Mouse (Mus musculus): ENCODE results near the gene Lyve1. TPM values are rescaled to one million over a fixed set of nuclear protein-coding genes. Genes with fewer than 3 reads are reported as not detected.
"Not testable (repeated sequence)": the region's sequence is repeated elsewhere in the genome, so short reads cannot be mapped to it uniquely, and the experiment has no call there.

Gene Lyve1
- total RNA-seq (2021), result 10 to 100 TPM; 28.5 to 32.2 TPM
- long read RNA-seq, experiment 1, transcript Lyve1-201 (6 exons, 2,893 nt), result major isoform, 8 of 15 reads
- long read RNA-seq, experiment 1, partial matches to known transcripts, result 6 of 15 reads
- long read RNA-seq, experiment 1, other reads (novel, unspliced or antisense), result 1 of 15 reads
- long read RNA-seq, experiment 2, transcript Lyve1-201 (6 exons, 2,893 nt), result major isoform, 12 of 14 reads
- long read RNA-seq, experiment 2, partial matches to known transcripts, result 1 of 14 reads
- long read RNA-seq, experiment 2, other reads (novel, unspliced or antisense), result 1 of 14 reads

DNA sequence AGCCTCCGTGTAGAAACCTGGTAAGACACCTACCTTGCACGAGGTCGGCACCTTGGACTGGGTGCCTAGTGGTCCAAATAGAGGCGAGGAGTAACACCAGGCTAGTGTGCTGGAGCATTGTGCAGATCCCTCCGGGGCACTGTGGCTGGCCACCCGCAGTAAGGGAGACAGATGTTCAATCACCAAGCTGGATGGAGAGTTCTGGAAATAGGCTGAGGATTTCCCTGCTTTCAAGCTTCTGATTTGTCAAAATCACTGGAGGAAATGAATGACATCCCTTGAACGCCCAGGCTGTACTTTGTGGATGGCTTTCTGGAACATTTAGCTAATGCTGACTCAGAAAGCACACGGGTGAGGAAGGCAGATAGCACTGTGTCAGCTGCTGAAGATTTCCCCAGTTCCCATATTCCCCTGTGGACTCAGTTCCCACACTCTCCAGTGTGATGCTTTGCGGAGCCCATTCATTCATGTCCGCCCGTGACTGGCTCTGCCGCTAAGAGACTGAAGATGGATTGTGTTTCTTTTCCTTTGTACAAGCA is at the start of gene Lyve1:
Lyve1 (minus strand) TSS at position 489 of the 539 bp plus-strand sequence.
- DNase-seq (ENCODE audit: low spot score in 2 of 2), result no peak

DNA sequence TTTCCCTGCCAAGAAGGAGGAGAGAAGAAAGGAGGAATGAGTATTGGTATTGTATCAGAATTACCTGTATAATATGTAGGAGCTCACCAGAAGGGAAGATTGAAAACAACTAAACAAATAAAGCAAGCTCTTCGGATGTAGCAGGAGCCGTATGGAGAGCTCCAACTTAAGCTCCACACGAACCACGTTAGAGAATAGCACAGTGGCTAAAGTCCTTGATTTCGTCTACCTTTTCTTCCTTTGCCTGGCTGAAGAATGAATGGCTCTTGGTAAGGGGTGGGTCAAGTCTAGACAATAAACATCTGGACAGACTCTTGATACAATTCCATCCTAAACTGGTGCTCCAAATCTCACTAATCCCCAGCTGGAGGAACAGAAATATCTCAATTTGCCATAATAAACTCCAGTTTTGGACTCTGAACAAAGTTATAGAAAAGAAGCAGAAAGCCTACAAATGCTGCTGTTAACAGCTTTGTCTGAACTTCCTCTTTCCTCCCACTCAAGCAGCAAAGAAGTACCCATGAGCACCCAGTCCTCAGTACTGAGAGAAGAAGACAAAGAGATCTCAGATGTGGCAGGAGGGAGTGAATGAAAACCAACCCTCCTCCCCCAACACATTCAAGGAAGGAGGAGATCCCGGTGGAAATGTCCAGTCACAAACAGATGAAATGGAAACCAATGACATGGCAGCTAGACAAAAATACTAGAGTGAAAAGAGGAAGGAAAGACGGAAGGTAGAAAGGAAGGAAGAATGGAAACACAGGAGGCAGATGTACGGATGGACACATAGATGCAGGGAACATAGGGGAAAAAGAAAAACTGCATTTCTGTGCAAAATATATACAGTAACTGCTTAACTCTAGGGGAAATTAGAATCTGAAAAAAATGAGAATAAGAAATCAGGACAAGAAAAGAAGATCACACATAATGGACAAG is 45.4 kb upstream of the Lyve1 start:
- DNase-seq (ENCODE audit: low spot score in 2 of 2), result no peak

DNA sequence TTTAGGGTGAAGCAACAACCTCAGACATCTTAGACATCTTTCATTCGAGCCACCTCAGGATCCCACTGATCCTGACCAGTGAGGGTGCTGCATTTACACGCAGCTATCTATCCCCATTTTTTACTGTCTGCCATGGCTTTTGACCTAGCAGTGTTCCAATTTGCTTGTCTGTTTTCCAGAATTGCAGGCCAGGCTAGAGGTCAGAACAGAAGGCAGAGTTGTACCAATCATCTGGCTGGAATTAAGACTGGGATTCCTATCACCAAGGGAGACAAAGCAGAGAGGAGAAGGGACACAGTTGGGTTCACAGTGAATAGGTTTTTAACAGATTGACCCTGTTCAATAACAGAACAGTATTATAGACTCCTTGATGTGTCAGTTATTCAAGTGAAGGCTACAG is 43.5 kb upstream of the Lyve1 start:
- no peak for DNase-seq (ENCODE audit: low spot score in 2 of 2)

DNA sequence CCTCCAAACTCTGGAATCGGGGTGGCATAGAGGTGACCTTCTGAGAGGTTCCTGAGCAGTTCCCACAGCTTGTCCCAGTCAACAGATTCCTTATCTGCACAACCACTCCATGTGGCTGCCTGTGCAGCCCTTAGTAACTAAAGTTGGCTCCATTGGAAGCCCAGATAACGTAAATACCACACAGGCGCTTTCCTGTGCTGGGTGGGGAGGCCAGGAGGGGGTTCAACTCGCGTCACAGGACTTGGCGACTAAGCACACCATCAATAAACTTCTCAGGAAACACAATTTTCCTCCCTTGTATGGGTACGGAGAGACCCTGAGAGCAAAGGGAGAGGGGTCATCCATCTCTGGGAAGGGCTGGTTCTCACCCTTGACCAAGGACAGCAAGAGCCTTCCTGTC is 40.2 kb upstream of the Lyve1 start:
- no peak for DNase-seq (ENCODE audit: low spot score in 2 of 2)

DNA sequence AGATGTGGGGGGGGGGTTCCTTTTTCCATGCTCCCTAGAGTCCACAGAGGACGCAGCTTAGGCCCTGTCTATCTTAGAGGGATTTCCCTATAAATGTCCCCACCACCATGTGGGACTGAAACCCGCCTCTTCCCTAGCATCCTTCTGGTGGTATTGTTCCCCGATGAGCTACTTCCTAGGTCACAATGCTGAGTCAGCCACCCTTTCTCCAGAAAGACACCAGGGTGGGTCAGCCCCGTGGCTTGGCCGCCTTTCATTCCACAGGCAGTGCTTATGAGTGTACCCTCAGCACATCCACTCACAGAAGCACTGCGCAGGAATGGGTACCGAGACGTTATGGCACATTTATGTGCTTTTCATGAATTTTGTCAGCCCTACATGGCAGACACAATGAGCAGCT is 34.2 kb upstream of the Lyve1 start:
- no peak for DNase-seq (ENCODE audit: low spot score in 2 of 2)

DNA sequence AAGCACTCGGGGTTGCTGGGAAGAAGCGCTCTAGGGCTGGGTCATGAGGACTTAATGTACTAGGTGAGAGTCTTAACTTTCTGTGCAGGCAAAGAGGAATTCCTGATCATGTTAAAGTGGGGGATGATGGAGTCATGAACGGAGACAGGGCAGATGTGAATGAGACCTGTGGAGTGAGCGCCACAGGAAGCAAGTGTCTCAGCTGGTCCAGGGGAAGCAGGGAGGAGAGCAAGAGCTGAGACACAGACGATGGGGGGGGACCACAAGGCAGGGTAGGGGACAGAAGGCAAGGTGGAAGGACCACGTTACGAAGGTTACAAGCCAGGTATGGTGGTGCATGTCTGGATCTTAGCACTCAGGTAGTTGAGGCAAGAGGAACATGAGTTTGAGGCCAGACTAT is 33.4 kb upstream of the Lyve1 start:
- no peak for DNase-seq (ENCODE audit: low spot score in 2 of 2)

DNA sequence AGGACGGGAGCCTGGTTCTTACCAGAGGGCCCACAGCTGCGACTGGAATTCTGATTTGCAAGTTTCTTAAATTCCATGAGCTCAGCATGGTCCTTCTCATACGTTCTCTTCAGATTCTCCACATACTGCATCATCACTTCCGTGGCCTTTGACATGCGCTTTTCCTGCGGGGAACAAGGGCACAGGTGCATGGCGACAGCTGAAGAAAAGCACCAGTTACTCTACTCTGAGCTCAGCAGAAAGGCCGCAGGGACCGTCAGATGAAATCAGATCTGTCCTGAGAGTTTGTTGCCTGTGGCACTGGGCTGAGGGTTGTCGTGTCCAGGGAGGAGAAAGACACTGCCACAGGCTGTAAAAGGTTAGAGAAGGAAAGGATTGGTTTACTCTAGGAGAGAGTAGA is 32.7 kb upstream of the Lyve1 start:
- not testable (repeated sequence) for DNase-seq (ENCODE audit: low spot score in 2 of 2)

DNA sequence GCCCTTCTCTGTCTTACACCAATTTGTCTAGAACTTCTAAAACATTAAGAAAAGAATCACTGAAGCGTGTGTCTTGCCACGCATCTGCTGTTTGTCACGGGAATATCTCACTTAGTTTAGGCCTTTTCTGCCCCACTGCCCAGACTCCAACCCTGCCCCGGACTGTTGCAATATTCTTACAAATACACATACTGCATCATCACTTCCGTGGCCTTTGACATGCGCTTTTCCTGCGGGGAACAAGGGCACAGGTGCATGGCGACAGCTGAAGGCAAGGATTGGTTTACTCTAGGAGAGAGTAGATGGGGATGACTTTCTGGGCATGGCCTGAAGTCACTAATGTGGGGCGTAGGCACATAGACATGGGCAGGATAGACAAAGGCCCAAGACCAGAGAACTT is 31.6 kb upstream of the Lyve1 start:
- no peak for DNase-seq (ENCODE audit: low spot score in 2 of 2)

DNA sequence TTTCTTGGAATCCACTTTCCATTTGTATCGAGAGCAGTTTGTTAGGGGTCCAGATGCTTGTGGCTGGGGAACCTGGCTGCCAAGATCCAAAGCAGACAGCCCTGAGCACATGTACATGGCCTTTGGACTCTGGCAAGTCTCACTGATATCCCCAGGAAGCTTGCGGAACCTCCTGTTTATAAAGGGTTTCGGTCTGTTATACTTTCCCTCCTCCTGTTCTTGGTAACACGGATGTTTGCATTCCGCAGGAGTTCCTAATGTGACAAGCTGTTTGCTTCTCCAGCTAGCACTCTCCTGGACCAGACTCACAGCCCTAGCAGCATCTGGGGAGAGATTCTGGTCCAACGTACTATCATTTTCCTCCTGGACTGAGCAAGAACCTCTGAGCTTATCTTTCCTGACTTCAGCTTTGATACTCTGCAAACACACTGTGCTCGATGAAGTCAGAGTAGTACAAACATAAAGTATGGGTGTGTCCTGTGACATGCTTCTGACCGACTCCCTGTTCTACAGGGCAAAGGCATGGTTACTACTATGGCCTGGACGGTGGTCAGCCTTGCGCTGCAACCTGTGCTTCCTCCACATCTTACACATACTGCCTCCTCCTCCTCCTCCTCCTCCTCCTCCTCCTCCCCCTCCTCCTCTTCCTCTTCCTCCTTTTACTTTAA is 31.0 kb upstream of the Lyve1 start:
- no peak for DNase-seq (ENCODE audit: low spot score in 2 of 2)

DNA sequence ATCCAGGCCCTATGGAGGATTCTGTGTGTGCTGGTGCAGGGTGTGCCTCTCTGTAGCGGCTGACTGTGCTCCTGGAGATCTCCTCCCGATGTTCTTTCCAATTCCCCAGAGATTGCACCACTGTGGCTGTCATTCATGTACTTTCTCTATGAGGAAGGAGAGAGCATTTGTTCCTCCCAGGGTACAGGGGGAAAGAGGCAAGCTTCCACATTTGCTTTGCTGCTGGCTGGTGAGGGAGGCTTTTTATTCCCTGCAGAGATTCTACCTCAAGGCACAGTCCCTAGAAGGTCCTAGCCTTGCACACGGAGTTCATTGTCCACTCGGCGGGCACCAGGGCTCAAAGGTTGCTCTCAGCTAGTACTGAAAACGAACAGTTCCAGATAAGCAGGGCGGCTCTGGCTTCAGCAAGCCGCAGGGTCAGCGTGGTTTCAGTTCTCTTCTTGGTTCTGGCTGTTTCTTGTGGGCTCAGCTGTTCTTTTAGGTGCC is 28.5 kb upstream of the Lyve1 start:
- DNase-seq (ENCODE audit: low spot score in 2 of 2), result no peak

DNA sequence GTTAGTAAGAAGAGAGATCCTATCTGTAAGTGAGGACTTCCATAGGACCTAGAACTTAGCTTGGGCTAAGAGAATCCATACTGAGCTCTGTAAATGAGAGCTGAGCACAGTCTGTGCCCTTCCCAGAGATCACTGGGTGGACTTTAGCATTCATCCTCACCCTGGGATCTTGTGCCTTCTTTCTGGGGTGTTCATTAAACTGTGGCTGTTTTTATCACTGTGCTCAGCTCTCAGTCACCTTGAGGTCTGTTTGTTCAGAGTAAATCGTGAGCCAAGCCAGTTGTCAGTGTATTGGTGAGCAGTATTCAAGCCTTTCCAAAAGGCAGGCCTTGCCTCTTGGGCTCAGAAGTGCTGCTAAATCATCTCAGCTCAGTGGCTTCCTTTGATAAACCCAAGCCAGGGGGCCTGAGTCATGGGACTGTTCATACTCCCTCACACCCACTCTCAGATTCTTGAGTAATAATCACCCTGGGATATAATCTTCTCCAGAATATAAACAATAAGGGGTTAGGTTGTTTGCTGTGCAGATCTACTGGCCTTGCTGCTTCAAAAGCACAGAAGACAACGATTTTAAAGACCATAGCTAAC is 18.8 kb upstream of the Lyve1 start:
- DNase-seq (ENCODE audit: low spot score in 2 of 2), result no peak

DNA sequence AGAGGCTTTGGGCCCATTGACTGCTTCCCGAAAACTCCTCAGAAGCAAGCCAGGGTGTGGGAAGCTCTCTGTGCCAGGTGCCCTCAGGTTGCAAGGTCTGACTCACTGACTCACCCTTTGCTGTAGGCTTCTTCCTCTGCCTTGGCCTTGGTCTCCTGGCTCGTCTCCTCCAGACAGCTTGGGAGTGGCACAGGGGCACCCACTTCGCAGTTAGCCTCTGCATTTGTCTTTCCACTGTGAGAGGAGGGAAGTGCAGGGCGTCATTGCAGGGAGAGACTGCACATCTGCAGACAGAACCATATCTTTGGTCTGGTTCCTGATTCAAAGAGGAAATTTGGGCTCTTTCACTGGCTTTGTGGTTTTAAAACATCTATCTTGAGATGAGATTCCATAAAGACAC is 15.0 kb upstream of the Lyve1 start:
- DNase-seq (ENCODE audit: low spot score in 2 of 2), result no peak

DNA sequence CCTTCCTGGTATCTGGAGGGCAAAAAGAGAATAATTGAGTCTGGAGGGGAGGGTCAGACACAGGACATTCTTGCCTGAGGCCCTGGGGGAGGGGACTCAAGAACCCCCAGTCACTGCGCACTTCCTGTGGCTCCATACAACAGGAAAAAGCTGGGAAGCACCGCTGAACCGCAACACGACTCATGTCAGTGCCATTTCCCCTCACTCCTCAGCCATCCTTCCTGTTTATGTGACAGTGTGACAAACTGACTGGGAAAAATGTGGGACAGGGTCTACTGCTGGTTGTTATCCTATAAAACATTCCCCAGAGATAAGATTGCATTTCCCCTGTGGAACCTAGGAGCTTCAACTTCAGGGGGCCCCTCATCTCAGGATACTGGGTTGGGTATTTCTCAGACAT is 13.9 kb upstream of the Lyve1 start:
- DNase-seq (ENCODE audit: low spot score in 2 of 2), result no peak

DNA sequence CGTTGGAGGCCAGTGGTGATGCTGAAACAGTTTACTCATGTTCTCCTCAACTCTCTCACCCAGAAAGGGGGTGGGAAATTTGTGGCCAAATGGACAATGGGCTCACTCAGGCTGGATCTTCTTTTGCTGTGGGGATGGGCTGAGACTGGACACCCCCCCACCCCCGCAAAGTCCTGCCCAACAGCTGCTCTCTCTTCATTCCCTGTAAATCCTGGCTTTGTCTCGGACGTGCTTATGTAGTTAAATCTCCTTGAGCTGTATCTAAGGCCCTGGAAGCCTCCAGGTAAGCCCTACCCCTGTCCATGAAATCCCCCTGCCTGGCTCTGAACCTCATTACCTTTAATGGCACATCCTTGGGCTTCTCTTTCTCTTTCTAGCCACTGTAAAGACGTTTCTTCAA is 5.8 kb upstream of the Lyve1 start:
- DNase-seq (ENCODE audit: low spot score in 2 of 2), result no peak

DNA sequence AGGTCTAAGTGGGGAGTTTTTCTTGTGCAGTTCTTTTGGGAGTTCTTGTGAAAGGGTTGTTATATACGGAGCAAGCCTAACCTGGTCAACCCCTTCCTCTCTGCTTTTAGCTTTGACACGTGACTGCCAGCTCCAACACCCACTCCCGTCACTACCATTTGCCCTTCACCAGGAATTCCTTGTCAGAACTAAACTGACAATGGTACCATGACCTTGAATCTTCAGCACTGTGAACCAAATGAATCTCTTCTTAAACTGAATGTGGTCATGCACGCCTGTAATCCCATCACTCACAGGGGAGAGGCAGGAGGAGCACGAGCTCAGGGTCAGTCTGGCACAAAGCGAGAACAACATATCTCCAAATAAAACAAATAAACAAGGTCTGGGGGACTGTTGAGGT is 4.1 kb upstream of the Lyve1 start:
- no peak for DNase-seq (ENCODE audit: low spot score in 2 of 2)

DNA sequence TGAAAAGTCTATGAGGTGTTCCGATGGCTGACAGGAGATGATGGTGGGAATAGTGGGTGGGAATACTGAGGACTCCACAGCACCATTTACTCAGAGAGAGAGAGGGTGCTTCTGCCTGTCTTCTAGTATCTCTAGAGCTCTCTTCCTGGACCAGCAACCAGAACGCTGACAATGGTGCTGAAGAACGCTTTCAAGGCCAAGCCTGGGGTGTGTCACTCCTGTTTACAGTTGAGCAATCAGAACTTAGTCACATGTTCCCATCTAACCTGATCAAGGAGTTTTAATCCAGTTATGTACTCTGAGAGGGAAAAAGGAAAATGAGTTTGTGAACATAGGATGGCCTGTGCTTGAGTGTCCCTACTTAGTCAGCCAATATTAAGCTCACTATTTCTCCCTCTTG is 3.0 kb upstream of the Lyve1 start:
- DNase-seq (ENCODE audit: low spot score in 2 of 2), result no peak

DNA sequence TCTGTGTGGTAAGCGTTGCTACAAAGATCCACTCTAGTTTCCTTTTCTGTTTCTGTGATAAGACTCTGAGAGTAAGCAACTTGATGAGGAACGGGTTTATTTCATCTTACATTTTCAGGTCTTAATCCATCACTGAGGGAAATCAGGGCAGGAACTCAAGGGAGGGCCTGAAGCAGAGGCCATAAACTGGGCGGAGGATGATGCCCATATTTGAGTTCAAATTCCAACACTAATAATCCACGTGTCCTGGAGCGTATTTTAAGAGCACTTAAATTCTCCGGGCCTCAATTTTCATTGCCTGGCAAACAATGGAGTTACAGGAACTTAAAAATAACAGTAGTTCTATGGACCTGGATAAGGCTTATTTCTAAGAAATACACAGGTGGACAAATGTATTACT is 2.5 kb upstream of the Lyve1 start:
- DNase-seq (ENCODE audit: low spot score in 2 of 2), result no peak

DNA sequence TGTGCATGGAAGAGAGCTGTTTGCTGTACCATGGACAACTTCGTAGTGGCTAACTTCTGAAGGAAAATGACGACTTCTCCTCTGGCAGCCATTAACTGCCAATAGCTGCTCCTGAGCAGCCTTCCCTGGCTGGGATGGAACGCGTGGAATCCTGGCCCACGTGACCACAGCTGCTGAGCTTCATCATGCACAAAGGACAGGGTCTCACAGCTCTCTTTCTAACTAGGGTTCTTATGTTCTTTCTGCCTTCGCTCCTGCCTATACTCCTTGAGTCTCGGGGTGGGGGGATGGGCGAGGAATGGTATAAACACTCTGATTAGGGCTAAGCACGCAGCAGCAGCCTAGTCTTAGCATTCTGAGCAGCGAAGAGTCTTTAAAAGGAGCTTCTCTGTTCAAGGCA is 2.0 kb upstream of the Lyve1 start:
- peak in 1 of 2 experiments; percentile 25 for DNase-seq (ENCODE audit: low spot score in 2 of 2)

DNA sequence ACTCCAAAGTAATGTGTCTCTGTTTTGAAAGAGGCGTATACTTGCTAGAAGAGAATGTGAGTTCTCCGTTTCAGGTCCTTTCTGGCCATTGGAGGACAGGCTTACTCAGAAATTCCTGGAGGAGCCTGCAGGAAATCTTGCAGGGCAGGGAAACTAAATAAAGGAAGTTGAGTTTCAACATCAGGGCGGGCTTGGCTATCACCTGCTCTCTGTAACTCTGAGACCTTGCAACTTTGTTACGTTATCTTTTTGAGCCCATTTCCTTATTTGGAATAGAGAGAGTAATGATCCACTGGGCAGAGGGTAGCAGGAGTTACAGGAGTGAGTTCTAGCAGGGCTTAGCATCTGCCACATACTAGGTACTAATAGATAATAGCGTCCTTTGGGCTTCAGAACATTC is 2.9 kb downstream of the Lyve1 start:
- no peak for DNase-seq (ENCODE audit: low spot score in 2 of 2)

DNA sequence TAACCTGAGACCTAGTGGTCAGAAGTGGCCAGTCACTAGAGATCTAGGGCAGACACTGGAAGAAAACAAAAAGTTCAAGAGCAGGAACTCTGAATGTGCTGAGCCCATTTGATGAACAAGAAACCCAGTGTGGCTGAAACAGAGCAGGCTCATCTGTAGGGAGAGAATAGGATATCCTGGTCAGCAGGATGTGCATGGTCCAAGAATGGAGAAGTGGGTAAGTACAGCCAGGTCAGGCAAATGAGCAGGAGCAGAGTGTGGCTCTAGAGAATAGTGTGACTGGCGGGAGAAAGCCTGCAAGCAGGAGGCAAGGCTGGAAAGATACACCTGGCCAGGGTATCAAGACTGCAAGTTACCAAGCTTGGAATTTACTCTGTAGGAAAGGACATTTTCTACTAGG is 7.4 kb downstream of the Lyve1 start:
- no peak for DNase-seq (ENCODE audit: low spot score in 2 of 2)

DNA sequence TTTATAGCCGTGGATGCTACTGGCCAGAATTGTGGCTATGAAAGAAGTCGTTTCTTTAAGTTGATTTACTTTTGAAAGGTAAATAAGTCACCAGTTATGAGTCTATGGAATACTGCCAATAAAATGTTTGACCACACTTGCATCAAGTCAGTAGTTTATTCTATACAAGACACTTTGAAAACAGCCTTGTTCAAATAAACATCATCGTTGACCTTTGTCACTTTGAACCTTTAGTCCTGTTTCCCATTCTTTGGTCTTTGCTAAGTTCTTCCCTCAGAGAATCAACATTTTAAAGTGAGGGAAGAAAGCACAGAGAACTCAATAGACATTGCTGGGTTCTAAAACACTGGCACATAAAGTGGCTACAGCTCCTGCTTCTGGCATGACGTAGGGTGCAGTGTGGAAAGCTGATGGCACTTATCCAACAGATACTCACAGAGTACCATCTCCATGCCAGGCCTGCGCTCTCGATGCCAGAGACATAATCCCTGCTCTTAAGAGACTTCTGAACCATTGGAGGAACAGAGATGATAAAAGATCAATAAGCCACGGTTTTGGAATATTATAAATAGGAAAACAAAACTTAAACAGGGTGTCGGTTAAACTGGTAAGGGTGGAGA is 8.0 kb downstream of the Lyve1 start:
- DNase-seq (ENCODE audit: low spot score in 2 of 2), result no peak
